Mouse (Mus musculus) gastrocnemius, postnatal 36 days (tissue): ENCODE measurements around the gene Glt8d1. TPM values are rescaled to one million over a fixed set of nuclear protein-coding genes. Genes with fewer than 3 reads are reported as not detected.

ENCODE experiments used
- DNase-seq, 2 experiments: peaks; one replicate each; pipeline ENCODE4 v3.0.0; 2022
- intact Hi-C: fragments of 180-260 bp; cut with DNase I; formaldehyde crosslinking; loops from one replicate; pipeline ENCODE4 v1.15.1; 2025
- total RNA-seq, 2 experiments: library from RNA; stranded (reverse); gene quantifications; 2 replicates each; pipeline ENCODE4 v1.2.3; 2021

Glt8d1 gene
- total RNA-seq, 2 experiments from 2014 or later: 9.2 to 10.9 TPM

DNA sequence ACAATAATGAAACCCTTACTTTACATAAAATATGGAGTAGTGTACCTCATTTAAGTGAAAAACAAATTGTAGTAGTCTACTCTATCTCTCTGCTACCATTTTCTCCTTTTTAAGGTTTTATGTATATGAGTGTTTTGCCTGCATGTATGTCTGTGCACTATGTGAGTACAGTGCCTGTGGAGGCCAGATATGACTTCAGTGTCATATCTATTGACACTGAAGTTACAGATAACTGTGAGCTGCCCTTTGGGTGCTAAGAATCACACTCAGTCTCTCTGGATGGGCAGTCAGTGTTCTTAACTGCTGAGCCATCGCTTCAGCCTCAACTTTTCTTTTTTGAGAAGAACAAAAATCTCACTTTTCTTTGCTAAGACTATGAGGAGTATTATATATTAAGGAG is 44.6 kb downstream of the Glt8d1 start:
- intact Hi-C loops: no loop called here
- DNase-seq: no peak

Other genes starting within 250 kb of the Glt8d1 start
- 1 to 10 TPM; 6.2 to 7.0 TPM for gene Tmem110, start 175.8 kb upstream of the Glt8d1 start, total RNA-seq
- gene Mustn1, start 122.2 kb upstream of the Glt8d1 start, total RNA-seq: 10 to 100 TPM; 56.6 to 62.5 TPM
- gene Itih4, start 114.9 kb upstream of the Glt8d1 start, total RNA-seq: under 1 TPM in 1 of 2 experiments, not detected in 1; 0.38 TPM
- gene Itih3, start 77.6 kb upstream of the Glt8d1 start, total RNA-seq: under 1 TPM; 0.12 to 0.23 TPM
- under 1 TPM in 1 of 2 experiments, not detected in 1; 0.08 TPM for gene Itih1, start 58.1 kb upstream of the Glt8d1 start, total RNA-seq
- gene Nek4, start 50.0 kb upstream of the Glt8d1 start, total RNA-seq: 1 to 10 TPM; 4.7 TPM
- 100 to 1,000 TPM; 113 to 123 TPM for gene Spcs1, start 272 bp downstream of the Glt8d1 start, total RNA-seq
- 10 to 100 TPM; 34.8 to 37.0 TPM for gene Pbrm1, start 17.7 kb downstream of the Glt8d1 start, total RNA-seq
- gene Gnl3, start 17.8 kb downstream of the Glt8d1 start, total RNA-seq: 10 to 100 TPM; 23.0 to 33.0 TPM
- 10 to 100 TPM; 29.3 to 40.5 TPM for gene Smim4, start 127.6 kb downstream of the Glt8d1 start, total RNA-seq
- gene Nt5dc2, start 129.7 kb downstream of the Glt8d1 start, total RNA-seq: 1 to 10 TPM; 2.2 to 2.4 TPM
- 10 to 100 TPM; 15.6 to 17.7 TPM for gene Stab1, start 167.2 kb downstream of the Glt8d1 start, total RNA-seq
- gene Tnnc1, start 206.9 kb downstream of the Glt8d1 start, total RNA-seq: 100 to 1,000 TPM; 121 to 774 TPM
- 10 to 100 TPM; 54.4 to 63.2 TPM for gene Nisch, start 215.5 kb downstream of the Glt8d1 start, total RNA-seq
- 1 to 10 TPM; 6.0 to 8.1 TPM for gene Sema3g, start 216.5 kb downstream of the Glt8d1 start, total RNA-seq
- 1 to 10 TPM; 6.8 to 8.6 TPM for gene Phf7, start 249.9 kb downstream of the Glt8d1 start, total RNA-seq